Mouse (Mus musculus) right cerebral cortex, postnatal 36 days (tissue): Measurements from ENCODE around the gene Ncam1.

ENCODE experiments used
- DNase-seq, 2 experiments: peaks; one replicate each; pipeline ENCODE4 v3.0.0; 2022; ENCODE audit warnings: low spot score in 2 of 2, mixed read lengths in 1 of 2

Gene Ncam1

GRCm38 (mm10) chr9:49675696-49676465 lies 122.8 kb downstream of the Ncam1 start:
- no peak for DNase-seq

- no peak for DNase-seq
Observed at GRCm38 (mm10) chr9:49672646-49673199, 126.0 kb downstream of the Ncam1 start.

GRCm38 (mm10) chr9:49667066-49667465 lies 131.7 kb downstream of the Ncam1 start:
- no peak for DNase-seq

GRCm38 (mm10) chr9:49665361-49665760 lies 133.4 kb downstream of the Ncam1 start:
- DNase-seq = no peak

GRCm38 (mm10) chr9:49663927-49664320 lies 134.8 kb downstream of the Ncam1 start:
- no peak for DNase-seq

- no peak for DNase-seq
Observed at GRCm38 (mm10) chr9:49662958-49663926, 135.5 kb downstream of the Ncam1 start.

- DNase-seq = no peak
Observed at GRCm38 (mm10) chr9:49661480-49661879, 137.2 kb downstream of the Ncam1 start.

- DNase-seq = peak; percentile 24 to 56
Observed at GRCm38 (mm10) chr9:49658381-49658856, 140.3 kb downstream of the Ncam1 start.

- DNase-seq = no peak
Observed at GRCm38 (mm10) chr9:49654470-49654869, 144.3 kb downstream of the Ncam1 start.

GRCm38 (mm10) chr9:49653478-49654245 lies 145.1 kb downstream of the Ncam1 start:
- no peak for DNase-seq

- no peak for DNase-seq
Observed at GRCm38 (mm10) chr9:49644296-49644695, 154.4 kb downstream of the Ncam1 start.

- DNase-seq = no peak
Observed at GRCm38 (mm10) chr9:49640764-49641163, 158.0 kb downstream of the Ncam1 start.

GRCm38 (mm10) chr9:49640142-49640541 lies 158.6 kb downstream of the Ncam1 start:
- no peak for DNase-seq

- no peak for DNase-seq
Observed at GRCm38 (mm10) chr9:49637955-49638354, 160.8 kb downstream of the Ncam1 start.

GRCm38 (mm10) chr9:49635668-49636326 lies 162.9 kb downstream of the Ncam1 start:
- no peak for DNase-seq

GRCm38 (mm10) chr9:49632591-49632990 lies 166.1 kb downstream of the Ncam1 start:
- no peak for DNase-seq

GRCm38 (mm10) chr9:49630336-49630735 lies 168.4 kb downstream of the Ncam1 start:
- DNase-seq = no peak

- no peak for DNase-seq
Observed at GRCm38 (mm10) chr9:49624910-49625309, 173.8 kb downstream of the Ncam1 start.

- DNase-seq = peak in 1 of 2 experiments; percentile 20
Observed at GRCm38 (mm10) chr9:49623934-49624505, 174.7 kb downstream of the Ncam1 start.

- no peak for DNase-seq
Observed at GRCm38 (mm10) chr9:49622928-49623676, 175.6 kb downstream of the Ncam1 start.
